In the genomic region with DNA sequence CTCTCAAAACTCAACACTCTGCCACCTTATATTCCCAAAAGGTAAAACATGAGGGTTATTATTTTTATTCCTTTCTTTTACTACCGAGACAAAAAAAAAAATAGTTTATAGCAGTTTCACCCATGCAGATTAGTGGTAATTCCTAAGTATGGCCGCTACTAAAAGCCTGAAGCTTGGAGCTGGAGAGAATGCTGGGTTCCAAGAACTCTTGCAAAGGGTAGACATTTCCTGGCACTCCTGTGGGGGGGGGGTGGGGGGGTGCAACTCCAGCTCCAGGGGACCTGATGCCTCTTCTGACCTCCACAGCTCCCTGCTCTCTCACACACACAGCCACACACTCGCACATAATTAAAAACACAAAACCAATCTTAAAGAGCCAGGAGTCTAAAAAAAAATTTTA, we compare ENCODE assay signal across 10 mouse cellular contexts. TPM values are rescaled to one million over a fixed set of nuclear protein-coding genes. Genes with fewer than 3 reads are reported as not detected.
DNase-seq lines count a peak whose midpoint lies in the region; ATAC-seq lines count a peak whose summit lies in the region.
"Had no signal": no experiment of that assay in that cellular context is flagged by ENCODE, and none has a peak within 500 bp of the region (broad histone marks: within the 10 kb centered on the region; RNA-seq: fewer than 3 reads in every experiment).

No protein-coding gene starts in this region.

- 43% methylated on average over 3 of the region's 3 CpGs for WGBS in heart, embryonic 16.5 days
- WGBS in hindbrain, embryonic 14.5 days = 55% methylated on average over 3 of the region's 3 CpGs
- 61% methylated on average over 3 of the region's 3 CpGs for WGBS in midbrain, embryonic 13.5 days

- no peak for DNase-seq in heart, postnatal 10 days
- DNase-seq in NIH3T3 (ENCODE audit: low read depth) = peak; percentile 59
- no peak for DNase-seq in hindbrain, embryonic 14.5 days (ENCODE audit: low spot score)
- no peak for DNase-seq in spleen, postnatal 4 days (ENCODE audit: low spot score in 2 of 2)
- DNase-seq in cerebellum, adult 9-10 months = no peak
- no peak for DNase-seq in spleen, postnatal 10 days (ENCODE audit: low spot score in 2 of 2)
- DNase-seq: cerebellum, postnatal 25 days had no signal

- peaks cover 13% of the 10 kb centered on the region for H3K36me3 ChIP-seq in heart, embryonic 16.5 days (ENCODE audit: control insufficient read depth, insufficient read depth)
- peaks cover 37% of the 10 kb centered on the region for H3K36me3 ChIP-seq in hindbrain, embryonic 14.5 days (replicated peaks; ENCODE audit: control insufficient read depth, insufficient read depth)
- peaks cover 40% of the 10 kb centered on the region for H3K36me3 ChIP-seq in midbrain, embryonic 13.5 days

- peak overlapping the region; percentile 64 for H3K4me2 ChIP-seq in heart, embryonic 16.5 days (ENCODE audit: low read depth, low read length)
- H3K4me2 ChIP-seq in hindbrain, embryonic 14.5 days (replicated peaks) = peak overlapping the region; percentile 63
- H3K4me2 ChIP-seq in midbrain, embryonic 13.5 days (replicated peaks) = peak overlapping the region; percentile 69

- intact Hi-C loops in heart, postnatal 10 days (cut with DNase I) = loop anchor here (5.0 kb wide), 1 partner anchor 169 kb away; the partner anchor contains the start of gene Suds3

- H3K4me3 ChIP-seq in heart, embryonic 16.5 days (ENCODE audit: low read length) = peak overlapping the region; percentile 76
- peak overlapping the region; percentile 90 for H3K4me3 ChIP-seq in hindbrain, embryonic 14.5 days (replicated peaks; ENCODE audit: low read length)
- peak overlapping the region; percentile 88 for H3K4me3 ChIP-seq in midbrain, embryonic 13.5 days (replicated peaks)

- ATAC-seq in heart, embryonic 16.5 days (replicated peaks; ENCODE audit: extremely low read depth, insufficient read depth, low FRiP score) = no peak
- no peak for ATAC-seq in hindbrain, embryonic 14.5 days (ENCODE audit: low FRiP score)
- ATAC-seq in midbrain, embryonic 13.5 days = no peak
- ATAC-seq: Patski had no signal

- H3K4me1 ChIP-seq in heart, embryonic 16.5 days (ENCODE audit: control insufficient read depth, insufficient read depth, low read length) = peaks cover 24% of the 10 kb centered on the region
- peaks cover 27% of the 10 kb centered on the region for H3K4me1 ChIP-seq in hindbrain, embryonic 14.5 days (replicated peaks; ENCODE audit: control insufficient read depth, insufficient read depth, low read length)
- H3K4me1 ChIP-seq in midbrain, embryonic 13.5 days (replicated peaks) = peaks cover 36% of the 10 kb centered on the region

- no peak overlapping the region for H3K27ac ChIP-seq in heart, embryonic 16.5 days (ENCODE audit: low read length)
- H3K27ac ChIP-seq in hindbrain, embryonic 14.5 days = no peak overlapping the region
- H3K27ac ChIP-seq in midbrain, embryonic 13.5 days = no peak overlapping the region

- H3K9ac ChIP-seq in heart, embryonic 16.5 days (ENCODE audit: low read length) = peak overlapping the region; percentile 83
- H3K9ac ChIP-seq in hindbrain, embryonic 14.5 days = peak overlapping the region; percentile 91
- H3K9ac ChIP-seq in midbrain, embryonic 13.5 days (replicated peaks) = peak overlapping the region; percentile 83

- no peaks in the 10 kb centered on the region for H3K27me3 ChIP-seq in heart, embryonic 16.5 days (ENCODE audit: control insufficient read depth, insufficient read depth, low read length)
- H3K27me3 ChIP-seq in hindbrain, embryonic 14.5 days (ENCODE audit: control insufficient read depth, insufficient read depth, low read length) = no peaks in the 10 kb centered on the region
- H3K27me3 ChIP-seq in midbrain, embryonic 13.5 days = peaks cover 10% of the 10 kb centered on the region; the same call in 1 of the 2 replicates
- H3K27me3 ChIP-seq: Patski had no signal

- H3K9me3 ChIP-seq in heart, embryonic 16.5 days (replicated peaks; ENCODE audit: control insufficient read depth, low read length) = 0 out of 2 replicates have a peak, but pooled peaks cover 4% of the 10 kb centered on the region
- no peaks in the 10 kb centered on the region for H3K9me3 ChIP-seq in hindbrain, embryonic 14.5 days (ENCODE audit: control insufficient read depth, low read length)
- H3K9me3 ChIP-seq in midbrain, embryonic 13.5 days = no peaks in the 10 kb centered on the region

RNA-seq across cellular contexts. Expression of gene Pebp1, which starts 1.1 kb away (rescaled TPM):
- 599 and 652 TPM in 2 replicates for polyA plus RNA-seq in heart, embryonic 16.5 days (2015; fragmentation: Nextera tagmentation; extraction: Ambion mirVana)
- 100 to 1,000 TPM; 430 to 431 TPM for total RNA-seq in heart, postnatal 10 days (2021)
- polyA plus RNA-seq in hindbrain, embryonic 14.5 days (2014; fragmentation: Nextera tagmentation; extraction: Ambion mirVana) = 1,042 and 1,087 TPM in 2 replicates
- polyA plus RNA-seq in midbrain, embryonic 13.5 days (2015; fragmentation: Nextera tagmentation; extraction: Ambion mirVana) = 1,014 and 1,066 TPM in 2 replicates

RNA-seq across cellular contexts. Expression of gene Vsig10, which starts 32.6 kb away (rescaled TPM):
- polyA plus RNA-seq in heart, embryonic 16.5 days (2015; fragmentation: Nextera tagmentation; extraction: Ambion mirVana) = 6.1 and 9.2 TPM in 2 replicates
- total RNA-seq in heart, postnatal 10 days (2021) = 10 to 100 TPM; 12.8 to 17.4 TPM
- 0.75 and 1.1 TPM in 2 replicates for polyA plus RNA-seq in hindbrain, embryonic 14.5 days (2014; fragmentation: Nextera tagmentation; extraction: Ambion mirVana)
- polyA plus RNA-seq in midbrain, embryonic 13.5 days (2015; fragmentation: Nextera tagmentation; extraction: Ambion mirVana) = 2.3 TPM in 2 replicates
